Mouse (Mus musculus): Measurements from ENCODE around the gene Agtr1b. TPM values are rescaled to one million over a fixed set of nuclear protein-coding genes. Genes with fewer than 3 reads are reported as not detected.

Agtr1b gene
- polyA plus RNA-seq, 1 experiment, result 0.05 TPM

- no peak for TF ChIP-seq CTCF (conservative IDR thresholded peaks at IDR 0.05; ENCODE audit: insufficient read depth, insufficient read length, low read depth, low read length)
- TF ChIP-seq POLR2A (IDR thresholded peaks at IDR 0.05; ENCODE audit: low read depth, low read length), result no peak
- no peak for DNase-seq
- 80% methylated on average over 3 of the region's 3 CpGs for WGBS
These were observed 91.3 kb downstream of the Agtr1b start, which contains the start of gene Cpb1 for GRCm38 (mm10) chr3:20275633-20276032. Cpb1 (minus strand) TSS chr3:20275733.

More at GRCm38 (mm10) chr3:20275633-20276032, 91.3 kb downstream of the Agtr1b start, which contains the start of gene Cpb1:
- Histone ChIP-seq H3K27me3 (replicated peaks; ENCODE audit: control insufficient read depth, insufficient read depth, low read length) (no peaks in the 10 kb centered on the region; the same call in 1 of the 2 replicates), H3K4me3 (ENCODE audit: insufficient read depth, low read depth, low read length) (no peak within 1 kb of the TSS), H3K36me3 (ENCODE audit: control insufficient read depth, insufficient read depth, low read length) (no peaks in the 10 kb centered on the region), H3K27ac (ENCODE audit: insufficient read depth, low read depth, low read length) (no peak within 1 kb of the TSS), H3K4me1 (ENCODE audit: control insufficient read depth, insufficient read depth, low read length) (no peaks in the 10 kb centered on the region)

Other genes starting within 250 kb of the Agtr1b start
- gene Gyg, start 211.9 kb downstream of the Agtr1b start, polyA plus RNA-seq (2012; rRNA removed), result 24.0 and 29.2 TPM in 2 replicates
- 0.15 and 0.34 TPM in 2 replicates for gene Cpa3, start 125.0 kb downstream of the Agtr1b start, polyA plus RNA-seq (2012; rRNA removed)
- gene Cpb1, start 91.4 kb downstream of the Agtr1b start, polyA plus RNA-seq (2012; rRNA removed), result 0.05 TPM in 1 of 2 replicates, not detected in the other